Mouse (Mus musculus): ENCODE measurements around the gene Rcn3. TPM values are rescaled to one million over a fixed set of nuclear protein-coding genes. Genes with fewer than 3 reads are reported as not detected.

Gene Rcn3
- total RNA-seq, 1 experiment = 137 TPM

GRCm38 (mm10) chr7:45081016-45081415 is 11.0 kb downstream of the Rcn3 start:
- in situ Hi-C loops (cut with MboI; ENCODE audit: low sequenced_read_pairs in 2 of 2, unreplicated experiment in 2 of 2) = no loop called here
- no peaks in the 10 kb centered on the region for H3K9me3 ChIP-seq (ENCODE audit: control insufficient read depth, insufficient read depth, low read depth, low read length)
- TF ChIP-seq ZC3H11A (IDR thresholded peaks at IDR 0.05; ENCODE audit: borderline replicate concordance, low read depth, low read length) = no peak
- H3K27ac ChIP-seq (ENCODE audit: insufficient read depth, low read depth, low read length, poor library complexity, severe bottlenecking) = no peak overlapping the region; the same call in 1 of the 2 replicates
- peaks cover 16% of the 10 kb centered on the region for H3K36me3 ChIP-seq (ENCODE audit: control insufficient read depth, insufficient read depth, low read length, poor library complexity, severe bottlenecking)
- no peak overlapping the region for H3K4me3 ChIP-seq (ENCODE audit: insufficient read depth in 1 of 2, low read depth in 1 of 2, low read length in 2 of 2, poor library complexity in 1 of 2, severe bottlenecking in 1 of 2)
- no peak overlapping the region for H3K9ac ChIP-seq (ENCODE audit: insufficient read depth, low read depth, low read length, poor library complexity, severe bottlenecking)
- H3K4me1 ChIP-seq (ENCODE audit: control insufficient read depth in 2 of 2, insufficient read depth in 2 of 2, low read length in 2 of 2, poor library complexity in 1 of 2) = peaks cover 0 to 24% of the 10 kb centered on the region in 2 experiments; a peak in 2 of 4 replicates
- DNase-seq (ENCODE audit: low read depth, low spot score) = no peak

GRCm38 (mm10) chr7:45079856-45080255 is 12.2 kb downstream of the Rcn3 start:
- Histone ChIP-seq H3K9me3 (ENCODE audit: control insufficient read depth, insufficient read depth, low read depth, low read length) (no peaks in the 10 kb centered on the region), H3K9ac (ENCODE audit: insufficient read depth, low read depth, low read length, poor library complexity, severe bottlenecking) (no peak overlapping the region), H3K4me3 (ENCODE audit: insufficient read depth in 1 of 2, low read depth in 1 of 2, low read length in 2 of 2, poor library complexity in 1 of 2, severe bottlenecking in 1 of 2) (no peak overlapping the region), H3K4me1 (ENCODE audit: control insufficient read depth in 2 of 2, insufficient read depth in 2 of 2, low read length in 2 of 2, poor library complexity in 1 of 2) (peaks cover 0 to 29% of the 10 kb centered on the region in 2 experiments; a peak in 2 of 4 replicates), H3K27ac (ENCODE audit: insufficient read depth, low read depth, low read length, poor library complexity, severe bottlenecking) (no peak overlapping the region), H3K36me3 (ENCODE audit: control insufficient read depth, insufficient read depth, low read length, poor library complexity, severe bottlenecking) (peaks cover 21% of the 10 kb centered on the region)
- in situ Hi-C loops (cut with MboI; ENCODE audit: low sequenced_read_pairs in 2 of 2, unreplicated experiment in 2 of 2) = loop anchor here in 1 of 2 experiments (5.0 kb wide), 1 partner anchor 52 kb away; no protein-coding TSS in a partner anchor
- TF ChIP-seq ZC3H11A (IDR thresholded peaks at IDR 0.05; ENCODE audit: borderline replicate concordance, low read depth, low read length) (peak; percentile 65; the same call in 1 of the 2 replicates), MAFK (IDR thresholded peaks at IDR 0.05; ENCODE audit: insufficient read depth, low read depth, low read length) (no peak)
- DNase-seq (ENCODE audit: low read depth, low spot score) = no peak

- TF ChIP-seq MAFK (IDR thresholded peaks at IDR 0.05; ENCODE audit: insufficient read depth, low read depth, low read length) (no peak), CHD2 (IDR thresholded peaks at IDR 0.05; ENCODE audit: low read depth, low read length) (no peak), HCFC1 (IDR thresholded peaks at IDR 0.05; ENCODE audit: borderline replicate concordance, insufficient read depth, low read length) (no peak), ZNF384 (IDR thresholded peaks at IDR 0.05; ENCODE audit: low read depth, low read length) (no peak), ZC3H11A (IDR thresholded peaks at IDR 0.05; ENCODE audit: borderline replicate concordance, low read depth, low read length) (no peak)
- no peak for DNase-seq (ENCODE audit: low read depth, low spot score)
- Histone ChIP-seq H3K9ac (ENCODE audit: insufficient read depth, low read depth, low read length, poor library complexity, severe bottlenecking) (no peak overlapping the region), H3K27ac (ENCODE audit: insufficient read depth, low read depth, low read length, poor library complexity, severe bottlenecking) (no peak overlapping the region), H3K4me3 (ENCODE audit: insufficient read depth in 1 of 2, low read depth in 1 of 2, low read length in 2 of 2, poor library complexity in 1 of 2, severe bottlenecking in 1 of 2) (no peak overlapping the region), H3K4me1 (ENCODE audit: control insufficient read depth in 2 of 2, insufficient read depth in 2 of 2, low read length in 2 of 2, poor library complexity in 1 of 2) (peaks cover 0 to 30% of the 10 kb centered on the region in 2 experiments; a peak in 2 of 4 replicates), H3K9me3 (ENCODE audit: control insufficient read depth, insufficient read depth, low read depth, low read length) (no peaks in the 10 kb centered on the region), H3K36me3 (ENCODE audit: control insufficient read depth, insufficient read depth, low read length, poor library complexity, severe bottlenecking) (peaks cover 27% of the 10 kb centered on the region)
- in situ Hi-C loops (cut with MboI; ENCODE audit: low sequenced_read_pairs in 2 of 2, unreplicated experiment in 2 of 2) = loop anchor here in 1 of 2 experiments (5.0 kb wide), 1 partner anchor 54 kb away; no protein-coding TSS in a partner anchor
Observed at GRCm38 (mm10) chr7:45078513-45078912, 13.5 kb downstream of the Rcn3 start.

GRCm38 (mm10) chr7:45077829-45078228 is 14.2 kb downstream of the Rcn3 start:
- Histone ChIP-seq H3K27ac (ENCODE audit: insufficient read depth, low read depth, low read length, poor library complexity, severe bottlenecking) (no peak overlapping the region), H3K36me3 (ENCODE audit: control insufficient read depth, insufficient read depth, low read length, poor library complexity, severe bottlenecking) (peaks cover 24% of the 10 kb centered on the region), H3K9ac (ENCODE audit: insufficient read depth, low read depth, low read length, poor library complexity, severe bottlenecking) (no peak overlapping the region), H3K4me3 (ENCODE audit: insufficient read depth in 1 of 2, low read depth in 1 of 2, low read length in 2 of 2, poor library complexity in 1 of 2, severe bottlenecking in 1 of 2) (no peak overlapping the region), H3K4me1 (ENCODE audit: control insufficient read depth in 2 of 2, insufficient read depth in 2 of 2, low read length in 2 of 2, poor library complexity in 1 of 2) (peaks cover 1 to 29% of the 10 kb centered on the region in 2 experiments; a peak in 3 of 4 replicates), H3K9me3 (ENCODE audit: control insufficient read depth, insufficient read depth, low read depth, low read length) (no peaks in the 10 kb centered on the region)
- no peak for DNase-seq (ENCODE audit: low read depth, low spot score)
- TF ChIP-seq CHD2 (IDR thresholded peaks at IDR 0.05; ENCODE audit: low read depth, low read length) = no peak
- TF ChIP-seq HCFC1 (IDR thresholded peaks at IDR 0.05; ENCODE audit: borderline replicate concordance, insufficient read depth, low read length) = no peak
- TF ChIP-seq MAFK (IDR thresholded peaks at IDR 0.05; ENCODE audit: insufficient read depth, low read depth, low read length) = no peak
- no peak for TF ChIP-seq ZNF384 (IDR thresholded peaks at IDR 0.05; ENCODE audit: low read depth, low read length)
- TF ChIP-seq ZC3H11A (IDR thresholded peaks at IDR 0.05; ENCODE audit: borderline replicate concordance, low read depth, low read length) = no peak
- in situ Hi-C loops (cut with MboI; ENCODE audit: low sequenced_read_pairs in 2 of 2, unreplicated experiment in 2 of 2) = loop anchor here in 1 of 2 experiments (5.0 kb wide), 1 partner anchor 54 kb away; no protein-coding TSS in a partner anchor

- peaks cover 24% of the 10 kb centered on the region for H3K36me3 ChIP-seq (ENCODE audit: control insufficient read depth, insufficient read depth, low read length, poor library complexity, severe bottlenecking)
Observed at GRCm38 (mm10) chr7:45077322-45077721, 14.7 kb downstream of the Rcn3 start.

More at GRCm38 (mm10) chr7:45077322-45077721, 14.7 kb downstream of the Rcn3 start:
- no peak for DNase-seq (ENCODE audit: low read depth, low spot score)
- no peak overlapping the region for H3K4me3 ChIP-seq (ENCODE audit: insufficient read depth in 1 of 2, low read depth in 1 of 2, low read length in 2 of 2, poor library complexity in 1 of 2, severe bottlenecking in 1 of 2)
- H3K9me3 ChIP-seq (ENCODE audit: control insufficient read depth, insufficient read depth, low read depth, low read length) = no peaks in the 10 kb centered on the region
- no peak overlapping the region for H3K27ac ChIP-seq (ENCODE audit: insufficient read depth, low read depth, low read length, poor library complexity, severe bottlenecking)
- in situ Hi-C loops (cut with MboI; ENCODE audit: low sequenced_read_pairs in 2 of 2, unreplicated experiment in 2 of 2) = loop anchor here in 1 of 2 experiments (5.0 kb wide), 1 partner anchor 55 kb away; no protein-coding TSS in a partner anchor
- H3K9ac ChIP-seq (ENCODE audit: insufficient read depth, low read depth, low read length, poor library complexity, severe bottlenecking) = peak overlapping the region; percentile 34; the same call in 1 of the 2 replicates
- TF ChIP-seq ZNF384 (IDR thresholded peaks at IDR 0.05; ENCODE audit: low read depth, low read length) = no peak
- no peak for TF ChIP-seq CHD2 (IDR thresholded peaks at IDR 0.05; ENCODE audit: low read depth, low read length)
- no peak for TF ChIP-seq HCFC1 (IDR thresholded peaks at IDR 0.05; ENCODE audit: borderline replicate concordance, insufficient read depth, low read length)
- TF ChIP-seq MAFK (IDR thresholded peaks at IDR 0.05; ENCODE audit: insufficient read depth, low read depth, low read length) = no peak
- no peak for TF ChIP-seq ZC3H11A (IDR thresholded peaks at IDR 0.05; ENCODE audit: borderline replicate concordance, low read depth, low read length)
- peaks cover 4 to 27% of the 10 kb centered on the region in 2 experiments; a peak in 3 of 4 replicates for H3K4me1 ChIP-seq (ENCODE audit: control insufficient read depth in 2 of 2, insufficient read depth in 2 of 2, low read length in 2 of 2, poor library complexity in 1 of 2)
